Mouse (Mus musculus) hindbrain, embryonic 14.5 days (tissue): ENCODE results near the gene Negr1. TPM values are rescaled to one million over a fixed set of nuclear protein-coding genes. Genes with fewer than 3 reads are reported as not detected.

ENCODE experiments used
- ATAC-seq: fragments of 200-750 bp; cut with Nextera tagmentation; 2 replicates; pipeline ENCODE4 v1.8.0; 2017; ENCODE audit warnings: moderate number of reproducible peaks, mild to moderate bottlenecking, moderate TSS enrichment, moderate library complexity; ENCODE audit not compliant: low FRiP score
- DNase-seq: peaks from one replicate; pipeline ENCODE4 v3.0.0-alpha.2; 2015; ENCODE audit warnings: low spot score
- H3K27ac ChIP-seq: fragments of 300-500 bp; sonication (generic); 2 replicates; pipeline ENCODE4 v1.5.1; 2014; ENCODE audit warnings: mild to moderate bottlenecking, moderate library complexity
- H3K27me3 ChIP-seq: fragments of 300-500 bp; sonication (generic); 2 replicates; pipeline ENCODE4 v1.6.1; 2014; ENCODE audit warnings: mild to moderate bottlenecking, low read length, mixed read lengths; ENCODE audit not compliant: control insufficient read depth, insufficient read depth
- H3K36me3 ChIP-seq: fragments of 300-500 bp; sonication (generic); replicated peaks from 2 replicates; pipeline ENCODE4 v1.6.1; 2014; ENCODE audit not compliant: control insufficient read depth, insufficient read depth
- H3K4me1 ChIP-seq: fragments of 300-500 bp; sonication (generic); replicated peaks from 2 replicates; pipeline ENCODE4 v1.6.1; 2014; ENCODE audit warnings: antibody characterized with exemption, low read length, mixed read lengths; ENCODE audit not compliant: control insufficient read depth, insufficient read depth
- H3K4me2 ChIP-seq: fragments of 300-500 bp; sonication (generic); replicated peaks from 2 replicates; pipeline ENCODE4 v1.6.1; 2014; ENCODE audit warnings: mild to moderate bottlenecking, moderate library complexity
- H3K4me3 ChIP-seq: fragments of 300-500 bp; sonication (generic); replicated peaks from 2 replicates; pipeline ENCODE4 v1.5.1; 2014; ENCODE audit warnings: mild to moderate bottlenecking, low read length
- H3K9ac ChIP-seq: fragments of 300-500 bp; sonication (generic); 2 replicates; pipeline ENCODE4 v1.6.1; 2014
- H3K9me3 ChIP-seq: fragments of 300-500 bp; sonication (generic); 2 replicates; pipeline ENCODE4 v1.6.1; 2016; ENCODE audit warnings: low read length; ENCODE audit not compliant: control insufficient read depth
- WGBS: fragments of 180-500 bp; shearing (Covaris S2); extraction: QIAGEN DNeasy Blood & Tissue Kit; methylation state at CpG from one replicate; pipeline ENCODE4 v1.1.7; 2014; 5-methylcytosine and 5-hydroxymethylcytosine counted together
- polyA plus RNA-seq: library from polyadenylated mRNA; unstranded; fragments of >200 nt; fragmentation: Nextera tagmentation; extraction: Ambion mirVana; gene quantifications from 2 replicates; pipeline ENCODE4 v1.2.1, GENCODE M21; 2014

The Negr1 gene
- polyA plus RNA-seq, 1 experiment from 2014 or later = 46.2 TPM

DNA sequence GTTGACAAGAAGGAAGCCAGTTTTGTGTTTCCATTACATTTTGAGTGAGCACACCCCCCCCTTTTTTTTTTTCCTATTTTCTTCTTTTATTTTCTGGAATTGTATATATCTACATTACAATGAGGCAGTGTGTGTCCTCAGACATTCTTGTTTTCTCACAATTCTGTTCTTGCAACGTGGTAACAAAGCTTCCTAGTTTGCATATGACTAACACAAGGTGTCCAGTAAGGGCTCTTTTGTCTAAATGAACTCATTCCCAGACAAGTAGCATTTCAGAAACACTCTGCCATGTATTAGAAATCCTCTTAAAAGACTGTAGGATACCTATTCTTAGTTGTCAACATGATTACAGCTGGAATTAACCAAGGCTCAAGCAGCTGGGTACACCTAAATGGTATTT, 760.2 kb downstream of the Negr1 start:
- DNase-seq = no peak
- 7% methylated on average over 1 of the region's 1 CpGs for WGBS

DNA sequence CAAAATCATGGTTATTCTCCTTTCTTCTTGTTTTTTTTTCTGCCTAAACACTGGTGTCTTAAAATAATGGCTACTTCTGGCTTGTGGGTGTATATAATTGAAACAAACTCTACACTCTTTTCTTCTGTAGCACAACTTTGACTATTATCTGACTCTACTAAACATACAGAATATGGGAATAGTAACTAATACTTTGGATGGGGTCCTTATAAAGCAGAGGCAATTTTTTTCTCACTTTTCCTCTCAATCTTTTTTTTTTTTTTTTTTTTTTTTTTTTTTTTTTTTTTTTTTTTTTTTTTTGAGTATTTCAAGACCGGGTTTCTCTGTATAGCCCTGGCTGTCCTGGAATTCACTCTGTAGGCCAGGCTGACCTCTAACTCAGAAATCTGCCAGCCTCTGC, 772.6 kb downstream of the Negr1 start:
- WGBS = 82% methylated on average over 1 of the region's 1 CpGs

More for the DNA sequence above, 760.2 kb downstream of the Negr1 start:
- ATAC-seq = no peak
- Histone ChIP-seq H3K9me3 (no peaks in the 10 kb centered on the region), H3K4me1 (no peaks in the 10 kb centered on the region; the same call in 1 of the 2 replicates), H3K4me3 (no peak overlapping the region), H3K27me3 (no peaks in the 10 kb centered on the region), H3K9ac (no peak overlapping the region), H3K27ac (no peak overlapping the region), H3K36me3 (no peaks in the 10 kb centered on the region), H3K4me2 (no peak overlapping the region)

DNA sequence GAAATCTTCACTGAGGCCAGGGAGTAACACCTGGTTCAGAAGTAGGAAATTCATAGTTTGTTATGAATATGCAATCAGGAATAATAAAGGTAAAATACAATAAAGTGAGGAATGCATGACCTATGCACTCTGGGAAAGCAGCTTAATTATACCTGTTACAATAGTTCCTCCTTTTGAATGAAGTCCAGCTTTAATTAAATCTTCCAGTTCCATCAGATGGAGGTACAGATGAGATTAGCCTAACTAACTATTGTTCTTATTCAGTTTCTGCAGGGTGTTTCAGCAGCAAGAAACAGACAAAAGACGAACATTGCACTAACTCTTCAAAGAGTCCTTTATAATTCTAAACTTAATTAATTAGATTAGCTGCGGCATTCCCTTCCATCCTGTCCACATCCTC, 787.9 kb downstream of the Negr1 start:
- ATAC-seq (no peak), DNase-seq (no peak)
- Histone ChIP-seq H3K4me2 (no peak overlapping the region), H3K9me3 (no peaks in the 10 kb centered on the region), H3K27ac (no peak overlapping the region), H3K27me3 (no peaks in the 10 kb centered on the region), H3K9ac (no peak overlapping the region), H3K36me3 (no peaks in the 10 kb centered on the region), H3K4me1 (no peaks in the 10 kb centered on the region), H3K4me3 (no peak overlapping the region)
- WGBS = 29% methylated on average over 2 of the region's 2 CpGs

More for the DNA sequence above, 772.6 kb downstream of the Negr1 start:
- Histone ChIP-seq H3K9me3 (no peaks in the 10 kb centered on the region), H3K4me2 (no peak overlapping the region), H3K27me3 (no peaks in the 10 kb centered on the region), H3K4me3 (no peak overlapping the region), H3K36me3 (no peaks in the 10 kb centered on the region), H3K27ac (no peak overlapping the region), H3K4me1 (no peaks in the 10 kb centered on the region), H3K9ac (no peak overlapping the region)
- no peak for ATAC-seq
- no peak for DNase-seq

DNA sequence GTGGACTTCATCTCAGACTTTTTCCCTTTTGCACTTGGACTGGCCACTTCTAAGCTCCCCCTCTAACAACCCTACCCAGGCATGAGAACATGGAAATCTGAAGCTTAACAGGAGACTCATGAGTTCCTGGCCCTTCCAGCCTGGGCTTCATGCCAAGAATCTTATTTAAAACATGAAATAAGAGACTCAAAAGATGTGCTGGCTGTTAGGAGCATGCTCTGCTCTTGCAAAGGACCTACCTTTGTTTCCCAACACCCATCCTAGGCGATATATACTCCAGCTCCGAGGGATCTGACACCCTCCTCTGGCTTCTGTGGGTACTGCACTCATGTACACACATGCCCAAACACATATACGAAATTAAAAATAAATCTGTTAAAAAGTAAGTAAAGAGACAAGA, 797.3 kb downstream of the Negr1 start:
- DNase-seq = peak; percentile 52
- Histone ChIP-seq H3K4me3 (no peak overlapping the region), H3K27me3 (no peaks in the 10 kb centered on the region), H3K36me3 (no peaks in the 10 kb centered on the region), H3K4me2 (no peak overlapping the region), H3K4me1 (no peaks in the 10 kb centered on the region), H3K9ac (no peak overlapping the region), H3K9me3 (no peaks in the 10 kb centered on the region), H3K27ac (no peak overlapping the region)
- 55% methylated on average over 3 of the region's 3 CpGs for WGBS
- ATAC-seq = 0 out of 2 replicates have a peak, but pooled peaks have one; percentile 21

DNA sequence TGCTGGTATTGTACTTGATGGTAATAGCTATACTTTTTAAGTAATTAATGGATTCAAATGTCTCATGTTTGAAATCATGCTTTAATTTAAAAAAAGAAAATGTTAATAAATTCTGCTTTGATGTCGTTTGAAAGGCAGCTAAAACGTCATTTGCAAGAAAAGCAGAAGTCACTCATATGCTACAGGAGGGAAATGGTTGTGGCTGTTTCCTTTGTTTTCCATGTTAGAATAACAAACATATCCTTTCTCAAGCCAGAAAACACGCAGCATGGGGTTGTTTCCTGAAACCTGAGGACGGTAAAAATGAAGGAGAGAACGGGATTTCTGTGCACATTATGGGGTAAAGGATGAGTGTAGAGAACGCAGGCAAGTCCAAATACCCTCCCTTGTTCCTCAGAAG, 798.2 kb downstream of the Negr1 start:
- no peak for DNase-seq
- ATAC-seq = no peak

More for the DNA sequence above, 798.2 kb downstream of the Negr1 start:
- Histone ChIP-seq H3K4me3 (no peak overlapping the region), H3K27ac (no peak overlapping the region), H3K27me3 (no peaks in the 10 kb centered on the region), H3K4me1 (no peaks in the 10 kb centered on the region), H3K9ac (no peak overlapping the region), H3K36me3 (no peaks in the 10 kb centered on the region), H3K4me2 (no peak overlapping the region), H3K9me3 (no peaks in the 10 kb centered on the region)
- WGBS = 81% methylated on average over 6 of the region's 6 CpGs
